Comparison of ENCODE assay signal across 28 mouse cellular contexts in genomic region chr3:144697942-144698341, GRCm38 (mm10). TPM values are rescaled to one million over a fixed set of nuclear protein-coding genes. Genes with fewer than 3 reads are reported as not detected.
DNase-seq lines count a peak whose midpoint lies in the region; ATAC-seq and TF ChIP-seq lines count a peak whose summit lies in the region.
"Had no signal": no experiment of that assay in that cellular context is flagged by ENCODE, and none has a peak within 500 bp of the region (broad histone marks: within the 10 kb centered on the region; RNA-seq: fewer than 3 reads in every experiment).

No protein-coding gene starts in this region.

- H3K4me1 ChIP-seq in liver, adult 2 months (ENCODE audit: control insufficient read depth, insufficient read depth, low read length), result no peaks in the 10 kb centered on the region; the same call in 1 of the 2 replicates
- peaks cover 52% of the 10 kb centered on the region for H3K4me1 ChIP-seq in G1E (ENCODE audit: insufficient read depth, low read depth, low read length)
- H3K4me1 ChIP-seq in bone marrow macrophage, adult 2 months (ENCODE audit: control insufficient read depth, insufficient read depth, low read length), result peaks cover 50% of the 10 kb centered on the region
- H3K4me1 ChIP-seq: embryonic facial prominence, embryonic 12.5 days; heart, embryonic 10.5 days; heart, embryonic 15.5 days; hindbrain, embryonic 12.5 days; intestine, embryonic 15.5 days; limb, embryonic 13.5 days; midbrain, embryonic 12.5 days; neural tube, embryonic 12.5 days had no signal

- no peaks in the 10 kb centered on the region for H3K79me2 ChIP-seq in liver, adult 2 months (ENCODE audit: control insufficient read depth, insufficient read depth, low read length)

- no peak for TF ChIP-seq CTCF in liver, adult 2 months (IDR thresholded peaks at IDR 0.05; ENCODE audit: low read depth, low read length)
- no peak for TF ChIP-seq CTCF in G1E (IDR thresholded peaks at IDR 0.05; ENCODE audit: low read depth, low read length)
- no peak for TF ChIP-seq CTCF in bone marrow macrophage, adult 2 months (IDR thresholded peaks at IDR 0.05; ENCODE audit: low read depth, low read length)

- H3K4me3 ChIP-seq in liver, adult 2 months (ENCODE audit: insufficient read depth, low read depth, low read length), result no peak overlapping the region
- no peak overlapping the region for H3K4me3 ChIP-seq in G1E (ENCODE audit: low read depth, low read length)
- H3K4me3 ChIP-seq in bone marrow macrophage, adult 2 months (ENCODE audit: insufficient read depth, low read length), result no peak overlapping the region
- H3K4me3 ChIP-seq: embryonic facial prominence, embryonic 12.5 days; heart, embryonic 10.5 days; heart, embryonic 15.5 days; hindbrain, embryonic 12.5 days; intestine, embryonic 15.5 days; limb, embryonic 13.5 days; midbrain, embryonic 12.5 days; myocyte; neural tube, embryonic 12.5 days had no signal

- H3K36me3 ChIP-seq in liver, adult 2 months (ENCODE audit: control insufficient read depth, insufficient read depth, low read length), result peaks cover 57% of the 10 kb centered on the region
- peaks cover 77% of the 10 kb centered on the region for H3K36me3 ChIP-seq in G1E (replicated peaks)

- 77% methylated on average over 3 of the region's 3 CpGs for WGBS in liver, adult 2 months

- ATAC-seq in G1E (ENCODE audit: extremely low read depth, insufficient number of reproducible peaks, low FRiP score, poor library complexity, severe bottlenecking), result 0 out of 2 replicates have a peak, but pooled peaks have one; percentile 19
- peak; percentile 53 for ATAC-seq in megakaryocyte, adult 5-6 weeks (ENCODE audit: poor library complexity, severe bottlenecking)
- ATAC-seq: forebrain, embryonic 14.5 days; hindbrain, postnatal 0 days; intestine, embryonic 15.5 days; lung, postnatal 0 days had no signal

- H3K9ac ChIP-seq in liver, adult 2 months (ENCODE audit: low read depth, low read length), result no peak overlapping the region
- H3K9ac ChIP-seq: embryonic facial prominence, embryonic 12.5 days; heart, embryonic 15.5 days; hindbrain, embryonic 12.5 days; intestine, embryonic 15.5 days; limb, embryonic 13.5 days; midbrain, embryonic 12.5 days; neural tube, embryonic 12.5 days had no signal

- no peaks in the 10 kb centered on the region for H3K9me3 ChIP-seq in G1E (replicated peaks)
- H3K9me3 ChIP-seq: embryonic facial prominence, embryonic 12.5 days; heart, embryonic 10.5 days; heart, embryonic 15.5 days; hindbrain, embryonic 12.5 days; intestine, embryonic 15.5 days; limb, embryonic 13.5 days; megakaryocyte, embryonic 14.5 days; midbrain, embryonic 12.5 days; neural tube, embryonic 12.5 days had no signal

- peak; percentile 41 for DNase-seq in liver, adult 2 months (ENCODE audit: extremely low read depth, low read depth, low spot score)
- no peak for DNase-seq in liver
- DNase-seq in G1E (ENCODE audit: low spot score), result peak; percentile 20
- DNase-seq in adrenal gland, adult (ENCODE audit: inconsistent age in 2 of 2, low spot score in 1 of 2), result no peak
- DNase-seq in gastrocnemius, adult 8-10 months (ENCODE audit: low spot score in 2 of 2), result no peak
- DNase-seq: adrenal gland, adult 8-10 months; cerebellum, adult 8-10 months; cerebellum, postnatal 36 days; embryo, embryonic 11 days; kidney, adult 8-10 months; layer of hippocampus, adult 9-11 months; thymus, postnatal 4 days had no signal

- H3K27ac ChIP-seq in liver, adult 2 months (replicated peaks; ENCODE audit: insufficient read depth, low read depth, low read length), result no peak overlapping the region
- peak overlapping the region; percentile 100 for H3K27ac ChIP-seq in bone marrow macrophage, adult 2 months (ENCODE audit: insufficient read depth, low read depth, low read length)
- H3K27ac ChIP-seq: embryonic facial prominence, embryonic 12.5 days; heart, embryonic 10.5 days; heart, embryonic 15.5 days; hindbrain, embryonic 12.5 days; hindbrain, postnatal 0 days; intestine, embryonic 15.5 days; kidney, postnatal 0 days; midbrain, embryonic 12.5 days; neural tube, embryonic 12.5 days had no signal

- TF ChIP-seq POLR2A in liver, adult 2 months (IDR thresholded peaks at IDR 0.05; ENCODE audit: extremely low read depth, insufficient read depth, low read length), result no peak
- TF ChIP-seq POLR2A in bone marrow macrophage, adult 2 months (IDR thresholded peaks at IDR 0.05; ENCODE audit: borderline replicate concordance, low read depth, low read length), result no peak

- H3K27me3 ChIP-seq in liver, adult 2 months (ENCODE audit: control insufficient read depth, insufficient read depth, low read length), result no peaks in the 10 kb centered on the region
- H3K27me3 ChIP-seq in G1E (ENCODE audit: insufficient read depth, low read length), result no peaks in the 10 kb centered on the region
- H3K27me3 ChIP-seq: embryonic facial prominence, embryonic 12.5 days; heart, embryonic 15.5 days; hindbrain, embryonic 12.5 days; intestine, embryonic 15.5 days; limb, embryonic 13.5 days; megakaryocyte, embryonic 14.5 days; midbrain, embryonic 12.5 days; neural tube, embryonic 12.5 days had no signal

RNA-seq across cellular contexts. Expression of gene Sh3glb1, which starts 22.2 kb away (rescaled TPM):
- total RNA-seq in liver, adult 2 months (2014; rRNA removed), result 28.2 and 31.8 TPM in 2 replicates
- polyA plus RNA-seq in liver, adult 2 months (2012; rRNA removed), result 7.7 and 8.0 TPM in 2 replicates
- total RNA-seq in G1E (2014; fragmentation: Nextera tagmentation) (337 and 350 TPM in 2 replicates), G1E (2017) (73.7 and 79.8 TPM in 2 replicates)
- polyA plus RNA-seq in G1E (2012), result 42.4 and 51.0 TPM in 2 replicates
- 346 and 350 TPM in 2 replicates for polyA plus RNA-seq in bone marrow macrophage, adult 2 months (2012; ENCODE audit: insufficient read depth, insufficient read length, missing spikeins)
- 255 and 267 TPM in 2 replicates for total RNA-seq in megakaryocyte, adult 5-6 weeks (2015)
- total RNA-seq in megakaryocyte, adult 5-6 weeks (2017), result 110 TPM in 2 replicates
- 100 to 1,000 TPM; 304 to 397 (median 329) TPM for total RNA-seq in gastrocnemius, adult 8-10 months (2022)

Comparison
In these comparisons a context has a peak if more than half of its experiments do, and no peak if none do; other contexts are left out.
1. DNase-seq: peak in liver, adult 2 months (single experiment) and G1E (single experiment); none in liver (single experiment), adrenal gland, adult (0 of 2) and gastrocnemius, adult 8-10 months (0 of 2).